Mouse (Mus musculus): ENCODE data around the gene Slc1a7. TPM values are rescaled to one million over a fixed set of nuclear protein-coding genes. Genes with fewer than 3 reads are reported as not detected.

Gene Slc1a7
- polyA plus RNA-seq, 1 experiment from 2014 or later, result 0.06 TPM

- WGBS, result 66% methylated on average over 3 of the region's 4 CpGs
- H3K9me3 ChIP-seq, result no peaks in the 10 kb centered on the region
- H3K27ac ChIP-seq, result no peak overlapping the region
Observed at GRCm38 (mm10) chr4:107977593-107977992, 9.5 kb downstream of the Slc1a7 start.

GRCm38 (mm10) chr4:107979530-107979929, 11.4 kb downstream of the Slc1a7 start:
- Histone ChIP-seq H3K36me3 (replicated peaks) (no peaks in the 10 kb centered on the region), H3K4me3 (no peak overlapping the region), H3K27me3 (ENCODE audit: poor library complexity, severe bottlenecking) (peaks cover 8% of the 10 kb centered on the region; the same call in 1 of the 2 replicates), H3K9me3 (no peaks in the 10 kb centered on the region), H3K27ac (no peak overlapping the region), H3K4me1 (peaks cover 20% of the 10 kb centered on the region)
- 50% methylated on average over 2 of the region's 2 CpGs for WGBS
- no peak for DNase-seq (ENCODE audit: extremely low spot score, low spot score)

More at GRCm38 (mm10) chr4:107977593-107977992, 9.5 kb downstream of the Slc1a7 start:
- no peak for DNase-seq (ENCODE audit: extremely low spot score, low spot score)
- H3K4me1 ChIP-seq, result peaks cover 15% of the 10 kb centered on the region
- peaks cover 8% of the 10 kb centered on the region; the same call in 1 of the 2 replicates for H3K27me3 ChIP-seq (ENCODE audit: poor library complexity, severe bottlenecking)
- H3K36me3 ChIP-seq (replicated peaks), result no peaks in the 10 kb centered on the region
- H3K4me3 ChIP-seq, result no peak overlapping the region

- 82% methylated on average over 6 of the region's 6 CpGs for WGBS
- no peak overlapping the region for H3K27ac ChIP-seq
- DNase-seq (ENCODE audit: extremely low spot score, low spot score), result no peak
- peaks cover 8% of the 10 kb centered on the region; the same call in 1 of the 2 replicates for H3K27me3 ChIP-seq (ENCODE audit: poor library complexity, severe bottlenecking)
- H3K9me3 ChIP-seq, result no peaks in the 10 kb centered on the region
- H3K4me3 ChIP-seq, result no peak overlapping the region
- peaks cover 22% of the 10 kb centered on the region for H3K4me1 ChIP-seq
- no peaks in the 10 kb centered on the region for H3K36me3 ChIP-seq (replicated peaks)
Observed at GRCm38 (mm10) chr4:107980002-107980600, 12.0 kb downstream of the Slc1a7 start.

- Histone ChIP-seq H3K27ac (no peak overlapping the region), H3K27me3 (ENCODE audit: poor library complexity, severe bottlenecking) (peaks cover 10% of the 10 kb centered on the region; the same call in 1 of the 2 replicates), H3K4me1 (peaks cover 19% of the 10 kb centered on the region; the same call in 1 of the 2 replicates), H3K9me3 (no peaks in the 10 kb centered on the region), H3K36me3 (replicated peaks) (no peaks in the 10 kb centered on the region), H3K4me3 (no peak overlapping the region)
- DNase-seq (ENCODE audit: extremely low spot score, low spot score), result no peak
- 83% methylated on average over 1 of the region's 1 CpGs for WGBS
Observed at GRCm38 (mm10) chr4:107983717-107984116, 15.6 kb downstream of the Slc1a7 start.

- Histone ChIP-seq H3K4me3 (no peak overlapping the region), H3K27me3 (ENCODE audit: poor library complexity, severe bottlenecking) (peaks cover 18% of the 10 kb centered on the region; the same call in 1 of the 2 replicates), H3K36me3 (replicated peaks) (no peaks in the 10 kb centered on the region), H3K27ac (peak overlapping the region; percentile 65; the same call in 1 of the 2 replicates), H3K9me3 (no peaks in the 10 kb centered on the region), H3K4me1 (peaks cover 16% of the 10 kb centered on the region; the same call in 1 of the 2 replicates)
- no peak for DNase-seq (ENCODE audit: extremely low spot score, low spot score)
- 71% methylated on average over 7 of the region's 7 CpGs for whole genome bisulfite sequencing
Observed at GRCm38 (mm10) chr4:107984282-107984981, 16.3 kb downstream of the Slc1a7 start.

- no peak for DNase-seq (ENCODE audit: extremely low spot score, low spot score)
Observed at GRCm38 (mm10) chr4:107985812-107986211, 17.7 kb downstream of the Slc1a7 start.

GRCm38 (mm10) chr4:107986386-107987168, 18.4 kb downstream of the Slc1a7 start:
- Histone ChIP-seq H3K9me3 (no peaks in the 10 kb centered on the region), H3K27me3 (ENCODE audit: poor library complexity, severe bottlenecking) (peaks cover 28% of the 10 kb centered on the region)
- WGBS, result 94% methylated on average over 11 of the region's 11 CpGs

More at GRCm38 (mm10) chr4:107985812-107986211, 17.7 kb downstream of the Slc1a7 start:
- Histone ChIP-seq H3K4me3 (no peak overlapping the region), H3K27ac (no peak overlapping the region; the same call in 1 of the 2 replicates), H3K27me3 (ENCODE audit: poor library complexity, severe bottlenecking) (peaks cover 21% of the 10 kb centered on the region), H3K9me3 (no peaks in the 10 kb centered on the region), H3K36me3 (replicated peaks) (no peaks in the 10 kb centered on the region), H3K4me1 (peaks cover 7% of the 10 kb centered on the region; the same call in 1 of the 2 replicates)
- WGBS, result 85% methylated on average over 5 of the region's 5 CpGs

GRCm38 (mm10) chr4:107988931-107989330, 20.8 kb downstream of the Slc1a7 start:
- no peak overlapping the region for H3K27ac ChIP-seq
- no peak overlapping the region for H3K4me3 ChIP-seq
- no peaks in the 10 kb centered on the region for H3K36me3 ChIP-seq (replicated peaks)
- peaks cover 51% of the 10 kb centered on the region for H3K27me3 ChIP-seq (ENCODE audit: poor library complexity, severe bottlenecking)
- DNase-seq (ENCODE audit: extremely low spot score, low spot score), result no peak
- WGBS, result 77% methylated on average over 8 of the region's 8 CpGs
- peaks cover 18% of the 10 kb centered on the region for H3K4me1 ChIP-seq
- no peaks in the 10 kb centered on the region for H3K9me3 ChIP-seq

More at GRCm38 (mm10) chr4:107986386-107987168, 18.4 kb downstream of the Slc1a7 start:
- DNase-seq (ENCODE audit: extremely low spot score, low spot score), result no peak
- Histone ChIP-seq H3K36me3 (replicated peaks) (no peaks in the 10 kb centered on the region), H3K4me1 (peaks cover 11% of the 10 kb centered on the region), H3K27ac (no peak overlapping the region), H3K4me3 (no peak overlapping the region)

- H3K9me3 ChIP-seq, result no peaks in the 10 kb centered on the region
- no peak overlapping the region for H3K27ac ChIP-seq
- no peaks in the 10 kb centered on the region for H3K36me3 ChIP-seq (replicated peaks)
- WGBS, result 66% methylated on average over 5 of the region's 5 CpGs
- peaks cover 12% of the 10 kb centered on the region for H3K4me1 ChIP-seq
- DNase-seq (ENCODE audit: extremely low spot score, low spot score), result no peak
- no peak overlapping the region for H3K4me3 ChIP-seq
- peaks cover 53% of the 10 kb centered on the region for H3K27me3 ChIP-seq (ENCODE audit: poor library complexity, severe bottlenecking)
Observed at GRCm38 (mm10) chr4:107990818-107991217, 22.7 kb downstream of the Slc1a7 start.

GRCm38 (mm10) chr4:107991879-107992278, 23.7 kb downstream of the Slc1a7 start:
- peaks cover 53% of the 10 kb centered on the region for H3K27me3 ChIP-seq (ENCODE audit: poor library complexity, severe bottlenecking)
- no peak for DNase-seq (ENCODE audit: extremely low spot score, low spot score)
- WGBS, result 4% methylated on average over 6 of the region's 6 CpGs
- H3K9me3 ChIP-seq, result no peaks in the 10 kb centered on the region
- H3K4me1 ChIP-seq, result peaks cover 17% of the 10 kb centered on the region
- H3K4me3 ChIP-seq, result no peak overlapping the region
- H3K36me3 ChIP-seq (replicated peaks), result no peaks in the 10 kb centered on the region
- H3K27ac ChIP-seq, result no peak overlapping the region

- 94% methylated on average over 6 of the region's 6 CpGs for WGBS
- no peak overlapping the region for H3K27ac ChIP-seq
- no peak for DNase-seq (ENCODE audit: extremely low spot score, low spot score)
- no peak overlapping the region for H3K4me3 ChIP-seq
- no peaks in the 10 kb centered on the region for H3K36me3 ChIP-seq (replicated peaks)
- peaks cover 41% of the 10 kb centered on the region for H3K27me3 ChIP-seq (ENCODE audit: poor library complexity, severe bottlenecking)
- no peaks in the 10 kb centered on the region for H3K9me3 ChIP-seq
- peaks cover 24% of the 10 kb centered on the region for H3K4me1 ChIP-seq
Observed at GRCm38 (mm10) chr4:107995011-107995410, 26.9 kb downstream of the Slc1a7 start.

- Histone ChIP-seq H3K36me3 (replicated peaks) (no peaks in the 10 kb centered on the region), H3K4me3 (no peak overlapping the region), H3K27me3 (ENCODE audit: poor library complexity, severe bottlenecking) (peaks cover 34% of the 10 kb centered on the region), H3K27ac (no peak overlapping the region), H3K4me1 (peaks cover 24% of the 10 kb centered on the region), H3K9me3 (no peaks in the 10 kb centered on the region)
- 86% methylated on average over 6 of the region's 6 CpGs for WGBS
- no peak for DNase-seq (ENCODE audit: extremely low spot score, low spot score)
Observed at GRCm38 (mm10) chr4:107995727-107996126, 27.6 kb downstream of the Slc1a7 start.
